Mouse (Mus musculus): ENCODE measurements at regions not wholly inside any gene's neighbourhood (a gene's known extent, or its start where the extent isn't known, plus 50 kb on each side); places are given as distances from the start of the nearest gene placed in this dataset.

- 75% methylated on average over 2 of the region's 2 CpGs for WGBS
- Histone ChIP-seq H3K9ac (no peak overlapping the region), H3K27me3 (peaks cover 7% of the 10 kb centered on the region; the same call in 1 of the 2 replicates), H3K4me3 (no peak overlapping the region), H3K4me2 (no peak overlapping the region), H3K4me1 (peaks cover 18% of the 10 kb centered on the region), H3K9me3 (no peaks in the 10 kb centered on the region), H3K36me3 (no peaks in the 10 kb centered on the region), H3K27ac (no peak overlapping the region)
- ATAC-seq (ENCODE audit: borderline replicate concordance, extremely low read depth, low FRiP score, low TSS enrichment) = no peak
Measured at GRCm38 (mm10) chrX:11732371-11732770, 404.7 kb downstream of the H2al1j start.

GRCm38 (mm10) chrX:11734505-11735435 lies 407.1 kb downstream of the H2al1j start:
- H3K27ac ChIP-seq = peak overlapping the region; percentile 68
- 39% methylated on average over 26 of the region's 27 CpGs for WGBS
- H3K9ac ChIP-seq = no peak overlapping the region
- H3K36me3 ChIP-seq = no peaks in the 10 kb centered on the region
- H3K27me3 ChIP-seq = peaks cover 7% of the 10 kb centered on the region; the same call in 1 of the 2 replicates
- H3K4me3 ChIP-seq = no peak overlapping the region
- H3K4me2 ChIP-seq = no peak overlapping the region
- peak; percentile 41; the same call in 1 of the 2 replicates for ATAC-seq (ENCODE audit: borderline replicate concordance, extremely low read depth, low FRiP score, low TSS enrichment)
- peaks cover 24% of the 10 kb centered on the region for H3K4me1 ChIP-seq
- no peaks in the 10 kb centered on the region for H3K9me3 ChIP-seq

- H3K9ac ChIP-seq = no peak overlapping the region
- H3K4me2 ChIP-seq = no peak overlapping the region
- H3K9me3 ChIP-seq = no peaks in the 10 kb centered on the region
- H3K27ac ChIP-seq = peak overlapping the region; percentile 68
- peak; percentile 53; the same call in 1 of the 2 replicates for ATAC-seq (ENCODE audit: borderline replicate concordance, extremely low read depth, low FRiP score, low TSS enrichment)
- 37% methylated on average over 17 of the region's 17 CpGs for WGBS
- peaks cover 26% of the 10 kb centered on the region for H3K4me1 ChIP-seq
- peaks cover 7% of the 10 kb centered on the region; the same call in 1 of the 2 replicates for H3K27me3 ChIP-seq
- H3K4me3 ChIP-seq = no peak overlapping the region
- no peaks in the 10 kb centered on the region for H3K36me3 ChIP-seq
Measured at GRCm38 (mm10) chrX:11735516-11736170, 408.0 kb downstream of the H2al1j start.

- H3K4me3 ChIP-seq = no peak overlapping the region
- H3K9ac ChIP-seq = no peak overlapping the region
- 60% methylated on average over 3 of the region's 3 CpGs for WGBS
- no peaks in the 10 kb centered on the region for H3K36me3 ChIP-seq
- H3K9me3 ChIP-seq = no peaks in the 10 kb centered on the region
- peaks cover 26% of the 10 kb centered on the region for H3K4me1 ChIP-seq
- no peak overlapping the region for H3K27ac ChIP-seq
- ATAC-seq (ENCODE audit: borderline replicate concordance, extremely low read depth, low FRiP score, low TSS enrichment) = no peak
- H3K27me3 ChIP-seq = peaks cover 7% of the 10 kb centered on the region; the same call in 1 of the 2 replicates
- H3K4me2 ChIP-seq = no peak overlapping the region
Measured at GRCm38 (mm10) chrX:11736481-11736880, 408.9 kb downstream of the H2al1j start.

- peak; percentile 62; the same call in 1 of the 2 replicates for ATAC-seq (ENCODE audit: borderline replicate concordance, extremely low read depth, low FRiP score, low TSS enrichment)
- H3K9ac ChIP-seq = no peak overlapping the region
- peaks cover 4% of the 10 kb centered on the region; the same call in 1 of the 2 replicates for H3K27me3 ChIP-seq
- H3K4me1 ChIP-seq = peaks cover 24% of the 10 kb centered on the region
- no peak overlapping the region for H3K4me3 ChIP-seq
- H3K9me3 ChIP-seq = no peaks in the 10 kb centered on the region
- H3K27ac ChIP-seq = peak overlapping the region; percentile 67
- H3K4me2 ChIP-seq = no peak overlapping the region
- H3K36me3 ChIP-seq = no peaks in the 10 kb centered on the region
- WGBS = 24% methylated on average over 7 of the region's 7 CpGs
Measured at GRCm38 (mm10) chrX:11739565-11739964, 411.9 kb downstream of the H2al1j start.

- Histone ChIP-seq H3K27ac (no peak overlapping the region), H3K4me3 (no peak overlapping the region), H3K9ac (no peak overlapping the region), H3K4me1 (no peaks in the 10 kb centered on the region), H3K36me3 (no peaks in the 10 kb centered on the region), H3K9me3 (no peaks in the 10 kb centered on the region), H3K4me2 (no peak overlapping the region), H3K27me3 (no peaks in the 10 kb centered on the region)
- 31% methylated on average over 3 of the region's 3 CpGs for WGBS
- no peak for ATAC-seq (ENCODE audit: borderline replicate concordance, extremely low read depth, low FRiP score, low TSS enrichment)
Measured at GRCm38 (mm10) chrX:11745911-11746310, 414.2 kb downstream of the Bcor start.

GRCm38 (mm10) chrX:11747386-11748121 lies 412.6 kb downstream of the Bcor start:
- Histone ChIP-seq H3K4me1 (no peaks in the 10 kb centered on the region), H3K27ac (no peak overlapping the region), H3K9me3 (no peaks in the 10 kb centered on the region), H3K4me2 (no peak overlapping the region), H3K4me3 (no peak overlapping the region), H3K27me3 (no peaks in the 10 kb centered on the region), H3K9ac (no peak overlapping the region), H3K36me3 (no peaks in the 10 kb centered on the region)
- no peak for ATAC-seq (ENCODE audit: borderline replicate concordance, extremely low read depth, low FRiP score, low TSS enrichment)
- 66% methylated on average over 4 of the region's 4 CpGs for WGBS

GRCm38 (mm10) chrX:11748278-11748677 lies 411.9 kb downstream of the Bcor start:
- no peak overlapping the region for H3K27ac ChIP-seq
- 50% methylated on average over 4 of the region's 4 CpGs for WGBS
- ATAC-seq (ENCODE audit: borderline replicate concordance, extremely low read depth, low FRiP score, low TSS enrichment) = no peak

GRCm38 (mm10) chrX:11752513-11752912 lies 407.6 kb downstream of the Bcor start:
- H3K27me3 ChIP-seq = no peaks in the 10 kb centered on the region
- 0 out of 2 replicates have a peak overlapping the region, but pooled peaks have one; percentile 29 for H3K27ac ChIP-seq
- WGBS = 65% methylated on average over 5 of the region's 5 CpGs

More at GRCm38 (mm10) chrX:11748278-11748677, 411.9 kb downstream of the Bcor start:
- Histone ChIP-seq H3K9me3 (no peaks in the 10 kb centered on the region), H3K4me2 (no peak overlapping the region), H3K27me3 (no peaks in the 10 kb centered on the region), H3K4me1 (0 out of 2 replicates have a peak, but pooled peaks cover 5% of the 10 kb centered on the region), H3K4me3 (no peak overlapping the region), H3K36me3 (no peaks in the 10 kb centered on the region), H3K9ac (no peak overlapping the region)

GRCm38 (mm10) chrX:11752973-11753590 lies 407.1 kb downstream of the Bcor start:
- Histone ChIP-seq H3K4me2 (no peak overlapping the region), H3K9ac (no peak overlapping the region), H3K27me3 (no peaks in the 10 kb centered on the region), H3K4me3 (no peak overlapping the region), H3K4me1 (0 out of 2 replicates have a peak, but pooled peaks cover 5% of the 10 kb centered on the region), H3K27ac (peak overlapping the region; percentile 29), H3K9me3 (no peaks in the 10 kb centered on the region), H3K36me3 (no peaks in the 10 kb centered on the region)
- WGBS = 14% methylated on average over 13 of the region's 13 CpGs
- no peak for ATAC-seq (ENCODE audit: borderline replicate concordance, extremely low read depth, low FRiP score, low TSS enrichment)

More at GRCm38 (mm10) chrX:11752513-11752912, 407.6 kb downstream of the Bcor start:
- Histone ChIP-seq H3K9ac (no peak overlapping the region), H3K4me3 (no peak overlapping the region), H3K36me3 (no peaks in the 10 kb centered on the region), H3K9me3 (no peaks in the 10 kb centered on the region), H3K4me2 (no peak overlapping the region), H3K4me1 (0 out of 2 replicates have a peak, but pooled peaks cover 5% of the 10 kb centered on the region)
- no peak for ATAC-seq (ENCODE audit: borderline replicate concordance, extremely low read depth, low FRiP score, low TSS enrichment)

- H3K27ac ChIP-seq = no peak overlapping the region
- 93% methylated on average over 2 of the region's 2 CpGs for WGBS
- no peak for ATAC-seq (ENCODE audit: borderline replicate concordance, extremely low read depth, low FRiP score, low TSS enrichment)
Measured at GRCm38 (mm10) chrX:11755046-11755445, 405.1 kb downstream of the Bcor start.

More at GRCm38 (mm10) chrX:11755046-11755445, 405.1 kb downstream of the Bcor start:
- H3K4me1 ChIP-seq = 0 out of 2 replicates have a peak, but pooled peaks cover 5% of the 10 kb centered on the region
- H3K36me3 ChIP-seq = no peaks in the 10 kb centered on the region
- H3K9me3 ChIP-seq = no peaks in the 10 kb centered on the region
- no peak overlapping the region for H3K9ac ChIP-seq
- no peak overlapping the region for H3K4me3 ChIP-seq
- H3K4me2 ChIP-seq = no peak overlapping the region
- H3K27me3 ChIP-seq = no peaks in the 10 kb centered on the region

Measured in lung, embryonic 15.5 days (tissue).